Mouse (Mus musculus) frontal cortex, postnatal 25 days (tissue): Measurements from ENCODE around the gene Nucb2.

Source experiments
- DNase-seq, 2 experiments: peaks; one replicate each; pipeline ENCODE4 v3.0.0; 2022; ENCODE audit warnings: low spot score in 2 of 2

Gene Nucb2

GRCm38 (mm10) chr7:116503879-116504817 lies at the start of gene Nucb2:
Nucb2 (plus strand) TSS chr7:116504369.
- DNase-seq, result peak; percentile 97 to 98

GRCm38 (mm10) chr7:116456964-116457363 lies 47.2 kb upstream of the Nucb2 start:
- no peak for DNase-seq

GRCm38 (mm10) chr7:116457391-116457790 lies 46.8 kb upstream of the Nucb2 start:
- no peak for DNase-seq

GRCm38 (mm10) chr7:116458985-116459441 lies 45.2 kb upstream of the Nucb2 start:
- no peak for DNase-seq

- no peak for DNase-seq
These were observed 42.1 kb upstream of the Nucb2 start for GRCm38 (mm10) chr7:116462114-116462513.

GRCm38 (mm10) chr7:116475836-116476235 lies 28.3 kb upstream of the Nucb2 start:
- DNase-seq, result no peak

- no peak for DNase-seq
These were observed 27.9 kb upstream of the Nucb2 start for GRCm38 (mm10) chr7:116476264-116476663.

- DNase-seq, result no peak
These were observed 21.1 kb upstream of the Nucb2 start for GRCm38 (mm10) chr7:116483106-116483505.

GRCm38 (mm10) chr7:116483782-116484181 lies 20.4 kb upstream of the Nucb2 start:
- no peak for DNase-seq

GRCm38 (mm10) chr7:116484213-116484612 lies 20.0 kb upstream of the Nucb2 start:
- DNase-seq, result no peak

- no peak for DNase-seq
These were observed 19.0 kb upstream of the Nucb2 start for GRCm38 (mm10) chr7:116485062-116485601.

- no peak for DNase-seq
These were observed 13.1 kb upstream of the Nucb2 start for GRCm38 (mm10) chr7:116491113-116491512.

GRCm38 (mm10) chr7:116493267-116494003 lies 10.7 kb upstream of the Nucb2 start:
- no peak for DNase-seq

- no peak for DNase-seq
These were observed 9.6 kb upstream of the Nucb2 start for GRCm38 (mm10) chr7:116494618-116495017.

GRCm38 (mm10) chr7:116496760-116497159 lies 7.4 kb upstream of the Nucb2 start:
- DNase-seq, result no peak

GRCm38 (mm10) chr7:116504818-116505170 lies 625 bp downstream of the Nucb2 start:
- no peak for DNase-seq

- DNase-seq, result no peak
These were observed 9.9 kb downstream of the Nucb2 start for GRCm38 (mm10) chr7:116514030-116514429.

- no peak for DNase-seq
These were observed 10.4 kb downstream of the Nucb2 start for GRCm38 (mm10) chr7:116514546-116514945.

GRCm38 (mm10) chr7:116515059-116515458 lies 10.9 kb downstream of the Nucb2 start:
- no peak for DNase-seq

- DNase-seq, result no peak
These were observed 11.5 kb downstream of the Nucb2 start for GRCm38 (mm10) chr7:116515514-116516135.

- no peak for DNase-seq
These were observed 13.1 kb downstream of the Nucb2 start for GRCm38 (mm10) chr7:116517240-116517639.

- DNase-seq, result no peak
These were observed 14.0 kb downstream of the Nucb2 start for GRCm38 (mm10) chr7:116518155-116518554.
